Mouse (Mus musculus) forebrain, embryonic 14.5 days (tissue): ENCODE measurements around the gene Naxe. TPM values are rescaled to one million over a fixed set of nuclear protein-coding genes. Genes with fewer than 3 reads are reported as not detected.

Source experiments
- ATAC-seq: fragments of 200-750 bp; cut with Nextera tagmentation; 2 replicates; pipeline ENCODE4 v1.8.0; 2017; ENCODE audit warnings: mild to moderate bottlenecking, moderate library complexity
- DNase-seq: peaks from one replicate; pipeline ENCODE4 v3.0.0-alpha.2; 2015; ENCODE audit warnings: low spot score
- H3K27ac ChIP-seq: fragments of 300-500 bp; sonication (generic); 2 replicates; pipeline ENCODE4 v1.5.1; 2014; ENCODE audit warnings: low read depth, mild to moderate bottlenecking, control low read depth, low read length, moderate library complexity
- H3K27me3 ChIP-seq: fragments of 300-500 bp; sonication (generic); replicated peaks from 2 replicates; pipeline ENCODE4 v1.6.1; 2014; ENCODE audit warnings: low read length, control low read depth, mixed read lengths; ENCODE audit not compliant: control insufficient read depth, insufficient read depth
- H3K36me3 ChIP-seq: fragments of 300-500 bp; sonication (generic); 2 replicates; pipeline ENCODE4 v1.6.1; 2014; ENCODE audit warnings: low read length, control low read depth; ENCODE audit not compliant: control insufficient read depth, insufficient read depth
- H3K4me1 ChIP-seq: fragments of 300-500 bp; sonication (generic); 2 replicates; pipeline ENCODE4 v1.6.1; 2014; ENCODE audit warnings: antibody characterized with exemption, low read length, control low read depth; ENCODE audit not compliant: control insufficient read depth, insufficient read depth
- H3K4me2 ChIP-seq: fragments of 300-500 bp; sonication (generic); 2 replicates; pipeline ENCODE4 v1.6.1; 2014; ENCODE audit warnings: mild to moderate bottlenecking, control low read depth, low read length
- H3K4me3 ChIP-seq: fragments of 300-500 bp; sonication (generic); 2 replicates; pipeline ENCODE4 v1.5.1; 2014; ENCODE audit warnings: low read depth, low read length, control low read depth
- H3K9ac ChIP-seq: fragments of 300-500 bp; sonication (generic); 2 replicates; pipeline ENCODE4 v1.6.1; 2014; ENCODE audit warnings: mild to moderate bottlenecking, low read length, control low read depth, moderate library complexity
- H3K9me3 ChIP-seq: fragments of 300-500 bp; sonication (generic); replicated peaks from 2 replicates; pipeline ENCODE4 v1.6.1; 2016; ENCODE audit warnings: low read length, control low read depth, mixed read lengths; ENCODE audit not compliant: control insufficient read depth
- WGBS: fragments of 180-500 bp; shearing (Covaris S2); extraction: QIAGEN DNeasy Blood & Tissue Kit; methylation state at CpG from one replicate; pipeline ENCODE4 v1.1.7; 2014; 5-methylcytosine and 5-hydroxymethylcytosine counted together
- polyA plus RNA-seq: library from polyadenylated mRNA; unstranded; fragments of >200 nt; fragmentation: Nextera tagmentation; extraction: Ambion mirVana; gene quantifications from 2 replicates; pipeline ENCODE4 v1.2.1, GENCODE M21; 2014

The Naxe gene
- polyA plus RNA-seq, 1 experiment from 2014 or later, result 192 TPM

DNA sequence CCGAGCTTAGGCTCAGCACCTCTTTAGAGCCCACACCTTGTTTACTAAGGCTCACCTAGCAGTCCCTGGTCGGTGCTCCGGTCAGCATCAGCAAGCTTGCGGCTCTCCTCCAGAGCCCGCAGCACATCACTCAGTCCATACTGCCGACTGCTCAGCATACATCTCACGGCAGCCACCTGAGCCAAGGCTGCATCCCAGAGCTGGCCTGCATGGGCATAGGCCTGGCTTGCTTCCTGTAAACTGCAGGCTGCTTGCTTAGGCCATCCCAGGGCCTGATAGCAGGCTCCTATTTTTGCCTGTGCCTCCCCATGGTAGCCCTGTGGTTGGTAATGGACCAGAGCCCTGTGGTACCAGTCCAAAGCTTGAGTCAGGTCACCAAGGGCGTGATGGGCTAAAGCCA lies 16.5 kb upstream of the Naxe start:
- WGBS, result 76% methylated on average over 8 of the region's 8 CpGs
- H3K27ac ChIP-seq, result no peak overlapping the region
- ATAC-seq (no peak), DNase-seq (no peak)
- H3K4me1 ChIP-seq, result no peaks in the 10 kb centered on the region
- H3K36me3 ChIP-seq, result no peaks in the 10 kb centered on the region
- no peak overlapping the region for H3K9ac ChIP-seq
- H3K9me3 ChIP-seq, result no peaks in the 10 kb centered on the region
- no peak overlapping the region for H3K4me3 ChIP-seq
- no peak overlapping the region for H3K4me2 ChIP-seq
- H3K27me3 ChIP-seq, result no peaks in the 10 kb centered on the region

DNA sequence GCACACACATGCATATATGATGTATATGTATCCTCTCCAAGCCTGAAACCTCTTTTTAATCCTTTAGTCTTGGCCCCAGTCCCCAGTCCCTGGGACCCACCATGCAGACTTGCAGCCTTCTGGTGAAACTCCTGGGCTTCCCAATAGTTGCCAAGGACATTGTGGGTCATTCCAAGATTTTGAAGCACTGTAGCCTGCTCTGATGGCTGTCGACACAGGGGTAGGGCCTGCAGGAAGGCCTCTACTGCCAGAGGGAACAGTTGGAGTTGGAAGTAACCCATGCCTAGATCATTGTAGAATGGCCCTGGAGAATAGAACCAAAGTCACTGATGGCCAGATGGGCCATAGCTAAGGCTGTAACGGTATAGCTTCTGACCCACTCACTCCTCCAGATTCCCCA lies 16.1 kb upstream of the Naxe start:
- no peak overlapping the region for H3K4me3 ChIP-seq
- 78% methylated on average over 2 of the region's 2 CpGs for WGBS
- H3K27ac ChIP-seq, result no peak overlapping the region
- H3K36me3 ChIP-seq, result no peaks in the 10 kb centered on the region
- no peak for ATAC-seq
- no peak overlapping the region for H3K4me2 ChIP-seq
- no peaks in the 10 kb centered on the region for H3K4me1 ChIP-seq
- no peaks in the 10 kb centered on the region for H3K27me3 ChIP-seq
- no peaks in the 10 kb centered on the region for H3K9me3 ChIP-seq
- DNase-seq, result no peak
- no peak overlapping the region for H3K9ac ChIP-seq

DNA sequence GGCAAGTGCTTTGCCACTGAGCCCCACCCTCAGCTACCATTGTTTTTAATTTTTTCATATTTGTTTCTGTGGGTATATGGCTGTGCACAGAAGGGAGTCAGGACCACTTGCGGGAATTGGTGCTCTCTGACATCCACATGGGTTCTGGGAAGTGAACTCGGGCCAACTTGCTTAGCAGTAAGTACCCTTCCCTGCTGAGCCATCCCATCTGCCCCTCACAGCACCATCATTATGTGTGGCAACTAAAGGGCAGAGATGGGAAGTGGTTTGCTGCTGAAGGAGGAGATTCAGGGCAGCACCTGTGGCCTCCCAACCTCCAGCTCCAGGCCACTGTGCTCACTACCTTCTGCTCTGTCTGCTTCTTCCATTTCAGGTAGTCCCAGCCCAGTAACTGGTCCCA lies 15.3 kb upstream of the Naxe start:
- 63% methylated on average over 2 of the region's 2 CpGs for WGBS
- no peaks in the 10 kb centered on the region for H3K4me1 ChIP-seq
- DNase-seq (no peak), ATAC-seq (no peak)
- H3K36me3 ChIP-seq, result no peaks in the 10 kb centered on the region
- no peak overlapping the region for H3K4me2 ChIP-seq
- no peak overlapping the region for H3K27ac ChIP-seq
- H3K9ac ChIP-seq, result no peak overlapping the region
- no peaks in the 10 kb centered on the region for H3K9me3 ChIP-seq
- no peak overlapping the region for H3K4me3 ChIP-seq
- no peaks in the 10 kb centered on the region for H3K27me3 ChIP-seq

DNA sequence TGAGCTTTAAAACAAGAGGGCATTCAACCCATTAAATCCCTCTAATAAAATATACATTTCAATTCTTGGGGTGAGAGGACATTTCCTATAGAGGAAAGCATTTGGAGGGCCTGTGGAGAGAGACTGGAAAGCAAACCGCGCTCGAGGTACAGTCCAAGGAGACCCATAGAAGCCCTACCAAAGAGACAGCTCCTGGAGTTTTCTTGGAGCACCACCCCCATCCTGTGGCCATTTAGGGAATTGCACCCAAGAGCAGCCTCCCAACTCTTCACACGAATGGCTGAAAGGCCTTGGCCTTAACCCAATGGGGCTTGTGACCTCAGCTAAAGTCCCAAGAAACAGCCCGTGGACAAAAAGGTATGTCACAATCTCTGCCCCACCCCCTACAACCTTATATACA lies 13.5 kb upstream of the Naxe start:
- Histone ChIP-seq H3K27ac (no peak overlapping the region), H3K9me3 (no peaks in the 10 kb centered on the region), H3K4me1 (no peaks in the 10 kb centered on the region), H3K4me2 (no peak overlapping the region), H3K9ac (no peak overlapping the region), H3K4me3 (no peak overlapping the region), H3K36me3 (no peaks in the 10 kb centered on the region), H3K27me3 (no peaks in the 10 kb centered on the region)
- DNase-seq (peak; percentile 87), ATAC-seq (peak; percentile 80)
- 2% methylated on average over 5 of the region's 5 CpGs for WGBS

GRCm38 (mm10) chr3:88068386-88068785 lies 10.1 kb upstream of the Naxe start:
- no peak overlapping the region for H3K4me2 ChIP-seq
- no peaks in the 10 kb centered on the region for H3K9me3 ChIP-seq
- H3K4me3 ChIP-seq, result no peak overlapping the region
- H3K27me3 ChIP-seq, result no peaks in the 10 kb centered on the region
- no peaks in the 10 kb centered on the region for H3K4me1 ChIP-seq
- no peak for ATAC-seq
- H3K36me3 ChIP-seq, result no peaks in the 10 kb centered on the region
- H3K27ac ChIP-seq, result no peak overlapping the region
- H3K9ac ChIP-seq, result no peak overlapping the region
- WGBS, result 13% methylated on average over 2 of the region's 2 CpGs
- DNase-seq, result peak; percentile 49

GRCm38 (mm10) chr3:88057030-88057429 lies 1.3 kb downstream of the Naxe start:
- no peak for ATAC-seq
- H3K27ac ChIP-seq, result no peak overlapping the region
- peaks cover 7% of the 10 kb centered on the region; the same call in 1 of the 2 replicates for H3K4me1 ChIP-seq
- no peak for DNase-seq
- H3K4me3 ChIP-seq, result no peak overlapping the region; the same call in 1 of the 2 replicates
- 96% methylated on average over 6 of the region's 6 CpGs for WGBS
- no peak overlapping the region; the same call in 1 of the 2 replicates for H3K9ac ChIP-seq
- H3K9me3 ChIP-seq, result no peaks in the 10 kb centered on the region
- H3K4me2 ChIP-seq, result peak overlapping the region; percentile 96
- H3K27me3 ChIP-seq, result no peaks in the 10 kb centered on the region
- peaks cover 37% of the 10 kb centered on the region for H3K36me3 ChIP-seq

GRCm38 (mm10) chr3:88049532-88049931 lies 8.8 kb downstream of the Naxe start:
- Histone ChIP-seq H3K9ac (no peak overlapping the region), H3K4me1 (no peaks in the 10 kb centered on the region), H3K4me3 (no peak overlapping the region), H3K27me3 (no peaks in the 10 kb centered on the region), H3K4me2 (no peak overlapping the region), H3K36me3 (peaks cover 40% of the 10 kb centered on the region), H3K27ac (no peak overlapping the region), H3K9me3 (no peaks in the 10 kb centered on the region)
- DNase-seq (no peak), ATAC-seq (no peak)
- WGBS, result 95% methylated on average over 3 of the region's 3 CpGs

- WGBS, result 9% methylated on average over 36 of the region's 36 CpGs
- no peak within 1 kb of the TSS for H3K27ac ChIP-seq
These were observed 15.5 kb downstream of the Naxe start, which contains the start of gene Gpatch4 for GRCm38 (mm10) chr3:88042661-88043421. Gene Gpatch4 (plus strand): TSS chr3:88043108.

DNA sequence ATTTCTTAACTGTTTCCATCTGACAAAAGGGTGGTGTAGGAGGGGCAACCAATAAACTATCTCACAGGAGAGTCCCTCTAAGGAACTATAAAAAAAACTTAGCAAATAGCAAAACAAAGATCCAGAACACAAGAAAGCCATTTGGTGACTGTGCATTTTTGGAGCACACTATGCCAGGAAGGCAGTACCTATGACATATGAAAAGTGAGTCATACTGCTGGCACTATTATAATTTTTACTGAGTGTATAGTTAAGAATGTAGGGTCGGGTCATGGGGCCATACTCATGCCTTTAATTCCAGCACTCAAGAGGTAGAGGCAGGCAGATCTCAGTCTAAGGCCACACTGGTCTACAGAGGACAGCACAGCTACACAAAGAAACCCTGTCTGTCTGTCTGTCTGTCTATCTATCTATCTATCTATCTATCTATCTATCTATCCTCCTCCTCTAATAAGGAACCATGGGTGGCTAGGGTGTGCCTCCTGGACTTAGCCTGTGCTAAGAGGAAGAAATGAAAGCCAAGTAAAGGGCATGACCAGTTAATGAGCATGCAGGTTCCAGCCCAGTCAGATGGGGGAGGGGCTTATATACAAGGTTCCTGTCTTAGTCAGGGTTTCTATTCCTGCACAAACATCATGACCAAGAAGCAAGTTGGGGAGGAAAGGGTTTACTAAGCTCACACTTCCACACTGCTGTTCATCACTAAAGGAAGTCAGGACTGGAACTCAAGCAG lies 22.6 kb downstream of the Naxe start:
- WGBS, result 56% methylated on average over 1 of the region's 1 CpGs
- Histone ChIP-seq H3K27ac (no peak overlapping the region), H3K4me3 (no peak overlapping the region), H3K36me3 (no peaks in the 10 kb centered on the region), H3K27me3 (peaks cover 6% of the 10 kb centered on the region; the same call in 1 of the 2 replicates), H3K9me3 (no peaks in the 10 kb centered on the region), H3K9ac (no peak overlapping the region), H3K4me2 (no peak overlapping the region), H3K4me1 (no peaks in the 10 kb centered on the region)
- no peak for DNase-seq
- no peak for ATAC-seq

More at GRCm38 (mm10) chr3:88042661-88043421, 15.5 kb downstream of the Naxe start, which contains the start of gene Gpatch4:
- peak within 1 kb of the TSS; percentile 63 for H3K9ac ChIP-seq
- H3K4me2 ChIP-seq, result peak within 1 kb of the TSS; percentile 81
- H3K36me3 ChIP-seq, result no peaks in the 10 kb centered on the region
- no peaks in the 10 kb centered on the region for H3K9me3 ChIP-seq
- peak within 1 kb of the TSS; percentile 58 for H3K4me3 ChIP-seq
- peak; percentile 97 for ATAC-seq
- 0 out of 2 replicates have a peak, but pooled peaks cover 5% of the 10 kb centered on the region for H3K27me3 ChIP-seq
- 0 out of 2 replicates have a peak, but pooled peaks cover 5% of the 10 kb centered on the region for H3K4me1 ChIP-seq
- peak; percentile 99 for DNase-seq
